Mouse (Mus musculus): Measurements from ENCODE around the gene Fibcd1. TPM values are rescaled to one million over a fixed set of nuclear protein-coding genes. Genes with fewer than 3 reads are reported as not detected.

Fibcd1 gene
- polyA plus RNA-seq, 1 experiment from 2014 or later: not detected

DNA sequence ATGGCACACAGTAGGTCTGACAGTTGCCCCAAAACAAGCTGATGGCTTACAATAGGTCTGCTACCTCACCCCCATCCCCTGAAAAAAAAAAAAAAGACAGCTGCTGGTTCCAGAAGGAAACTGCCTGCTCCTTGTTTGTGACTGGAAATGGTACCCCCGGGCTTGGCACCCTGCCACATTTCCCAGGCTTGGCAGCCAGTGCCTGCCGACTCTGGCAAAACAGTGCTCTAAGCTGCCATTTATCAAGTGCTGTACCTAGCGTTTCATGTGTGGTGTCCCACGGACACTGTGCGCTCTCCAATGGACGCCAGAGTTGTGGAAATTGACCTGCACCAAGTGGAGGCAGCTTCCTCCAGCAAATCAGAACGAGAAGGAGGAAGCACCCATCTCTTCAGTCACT, 17.9 kb downstream of the Fibcd1 start:
- ATAC-seq (replicated peaks; ENCODE audit: insufficient number of reproducible peaks, insufficient read depth, low FRiP score, low read depth): no peak
- WGBS: 36% methylated on average over 7 of the region's 7 CpGs
- Histone ChIP-seq H3K27me3 (peaks cover 29% of the 10 kb centered on the region), H3K4me1 (replicated peaks) (peaks cover 13% of the 10 kb centered on the region), H3K9me3 (replicated peaks) (no peaks in the 10 kb centered on the region), H3K36me3 (no peaks in the 10 kb centered on the region), H3K4me3 (no peak overlapping the region), H3K9ac (no peak overlapping the region), H3K27ac (no peak overlapping the region), H3K4me2 (no peak overlapping the region)

DNA sequence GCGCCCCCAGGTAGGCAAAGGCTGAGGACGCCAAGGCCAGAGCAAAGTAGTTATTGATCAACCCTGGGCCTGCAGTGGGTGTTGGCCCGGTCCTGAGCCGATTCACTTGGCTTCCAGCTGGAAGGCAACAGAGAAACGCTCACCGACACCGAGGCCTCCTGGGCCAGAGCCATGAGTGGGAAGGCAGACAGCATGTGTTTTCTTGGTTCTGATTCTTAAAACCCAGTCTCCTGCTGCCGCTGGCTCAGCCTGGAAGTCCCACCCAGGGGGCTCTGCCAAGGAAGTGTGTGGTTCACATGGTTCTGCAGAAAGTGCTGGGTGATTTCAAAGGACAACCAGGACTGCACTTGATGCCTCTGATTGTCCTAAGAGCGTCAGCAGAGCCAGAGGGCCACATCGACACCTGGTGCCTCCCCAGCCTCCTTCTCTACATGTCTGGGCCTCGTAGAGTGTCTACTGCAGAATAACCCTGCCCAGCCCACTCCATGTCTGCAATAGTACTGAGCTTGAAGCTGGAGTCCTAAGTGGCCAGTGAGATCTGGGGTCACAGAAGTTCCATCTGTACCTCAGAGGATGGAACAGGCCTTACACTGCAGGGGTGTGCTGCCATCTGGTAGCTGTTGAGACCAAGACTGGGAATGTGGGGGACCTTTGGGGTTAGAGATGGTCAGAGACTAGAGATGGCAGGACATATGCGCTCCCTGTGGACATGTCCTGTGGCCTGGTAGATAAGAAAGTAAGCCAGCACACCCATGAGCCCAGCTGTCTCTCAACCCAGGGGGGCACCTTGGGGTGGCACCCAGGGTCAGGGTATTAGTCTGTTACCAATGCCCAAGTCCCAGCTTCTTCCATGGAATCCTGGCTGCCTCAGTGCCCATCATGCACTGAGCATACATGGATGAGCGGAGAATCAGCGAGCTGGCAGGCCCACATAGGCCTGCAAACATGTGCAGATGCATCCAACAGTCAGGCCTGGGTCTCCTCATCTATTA, 19.4 kb downstream of the Fibcd1 start:
- H3K36me3 ChIP-seq: no peaks in the 10 kb centered on the region
- peaks cover 38% of the 10 kb centered on the region for H3K27me3 ChIP-seq
- H3K4me3 ChIP-seq: no peak overlapping the region
- no peaks in the 10 kb centered on the region for H3K9me3 ChIP-seq (replicated peaks)
- no peak overlapping the region for H3K9ac ChIP-seq
- no peak overlapping the region for H3K27ac ChIP-seq
- ATAC-seq (replicated peaks; ENCODE audit: insufficient number of reproducible peaks, insufficient read depth, low FRiP score, low read depth): no peak
- H3K4me1 ChIP-seq (replicated peaks): peaks cover 19% of the 10 kb centered on the region
- WGBS: 86% methylated on average over 14 of the region's 14 CpGs
- H3K4me2 ChIP-seq: no peak overlapping the region

DNA sequence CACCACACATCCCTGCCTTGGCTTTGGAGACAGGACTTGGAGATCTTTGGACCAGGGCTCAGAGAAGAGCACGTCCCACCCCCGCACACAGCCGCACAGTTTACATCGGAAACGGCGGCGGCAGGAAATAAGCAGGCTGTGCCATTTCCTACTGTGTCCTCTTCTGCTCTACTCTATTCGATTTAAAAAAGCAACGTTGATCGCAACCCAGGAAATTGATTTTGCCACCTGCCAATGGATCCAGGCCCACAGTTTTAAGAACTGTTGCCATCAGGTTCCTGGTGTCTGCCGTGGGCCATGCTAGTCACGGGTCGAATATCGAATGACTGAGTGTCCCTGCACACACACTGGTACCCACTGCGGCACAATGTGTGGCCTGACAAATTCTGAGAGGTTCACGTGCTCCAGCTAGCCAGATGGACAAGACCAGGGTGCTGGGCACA, 20.3 kb downstream of the Fibcd1 start:
- no peaks in the 10 kb centered on the region for H3K36me3 ChIP-seq

DNA sequence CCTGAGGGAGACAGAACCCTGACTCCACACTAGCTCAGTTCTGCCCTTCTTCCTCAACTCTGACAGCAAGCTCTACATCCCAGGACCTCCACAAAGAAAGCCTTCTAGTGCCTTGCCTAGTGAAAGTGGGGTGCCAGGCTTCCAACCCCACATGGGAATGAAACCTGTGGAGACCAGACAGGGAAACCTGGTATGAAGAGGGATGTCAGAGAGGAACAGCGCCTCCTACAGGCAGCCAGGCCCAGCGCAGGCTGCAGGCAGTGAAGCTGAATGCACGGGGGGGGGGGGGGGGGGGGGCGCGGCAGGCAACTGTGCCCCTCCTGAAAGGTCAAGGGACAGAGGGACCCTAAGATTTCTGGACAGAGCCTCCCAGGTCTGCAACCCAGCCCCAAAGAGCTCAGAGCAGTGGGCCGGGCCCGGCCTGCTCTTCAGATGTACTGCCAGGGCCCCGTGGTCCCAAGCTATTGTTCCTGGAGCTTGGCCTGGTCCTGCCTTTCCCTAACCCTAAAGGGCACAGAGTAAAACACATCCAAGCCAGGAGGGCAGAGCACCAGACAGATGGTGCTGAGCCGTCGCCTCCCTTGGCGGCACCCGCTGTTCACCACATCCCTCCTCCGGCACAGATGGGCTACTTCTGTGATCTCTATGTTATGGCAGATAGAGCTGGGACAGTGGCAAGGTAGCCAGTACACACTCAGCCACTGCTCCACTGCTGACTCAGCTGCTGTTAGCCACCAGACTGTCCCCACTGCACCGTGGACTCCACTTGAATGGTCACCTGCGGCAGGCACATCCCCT, 21.7 kb downstream of the Fibcd1 start:
- Histone ChIP-seq H3K27ac (no peak overlapping the region), H3K36me3 (no peaks in the 10 kb centered on the region), H3K4me2 (no peak overlapping the region), H3K9me3 (replicated peaks) (no peaks in the 10 kb centered on the region), H3K4me1 (replicated peaks) (peaks cover 19% of the 10 kb centered on the region), H3K9ac (no peak overlapping the region), H3K27me3 (peaks cover 50% of the 10 kb centered on the region), H3K4me3 (no peak overlapping the region)
- ATAC-seq (replicated peaks; ENCODE audit: insufficient number of reproducible peaks, insufficient read depth, low FRiP score, low read depth): no peak
- WGBS: 77% methylated on average over 12 of the region's 15 CpGs

More for the DNA sequence above, 20.3 kb downstream of the Fibcd1 start:
- ATAC-seq (replicated peaks; ENCODE audit: insufficient number of reproducible peaks, insufficient read depth, low FRiP score, low read depth): no peak
- Histone ChIP-seq H3K4me3 (no peak overlapping the region), H3K4me1 (replicated peaks) (peaks cover 19% of the 10 kb centered on the region), H3K9me3 (replicated peaks) (no peaks in the 10 kb centered on the region), H3K4me2 (no peak overlapping the region), H3K27ac (no peak overlapping the region), H3K9ac (no peak overlapping the region), H3K27me3 (peaks cover 46% of the 10 kb centered on the region)
- WGBS: 77% methylated on average over 16 of the region's 16 CpGs

DNA sequence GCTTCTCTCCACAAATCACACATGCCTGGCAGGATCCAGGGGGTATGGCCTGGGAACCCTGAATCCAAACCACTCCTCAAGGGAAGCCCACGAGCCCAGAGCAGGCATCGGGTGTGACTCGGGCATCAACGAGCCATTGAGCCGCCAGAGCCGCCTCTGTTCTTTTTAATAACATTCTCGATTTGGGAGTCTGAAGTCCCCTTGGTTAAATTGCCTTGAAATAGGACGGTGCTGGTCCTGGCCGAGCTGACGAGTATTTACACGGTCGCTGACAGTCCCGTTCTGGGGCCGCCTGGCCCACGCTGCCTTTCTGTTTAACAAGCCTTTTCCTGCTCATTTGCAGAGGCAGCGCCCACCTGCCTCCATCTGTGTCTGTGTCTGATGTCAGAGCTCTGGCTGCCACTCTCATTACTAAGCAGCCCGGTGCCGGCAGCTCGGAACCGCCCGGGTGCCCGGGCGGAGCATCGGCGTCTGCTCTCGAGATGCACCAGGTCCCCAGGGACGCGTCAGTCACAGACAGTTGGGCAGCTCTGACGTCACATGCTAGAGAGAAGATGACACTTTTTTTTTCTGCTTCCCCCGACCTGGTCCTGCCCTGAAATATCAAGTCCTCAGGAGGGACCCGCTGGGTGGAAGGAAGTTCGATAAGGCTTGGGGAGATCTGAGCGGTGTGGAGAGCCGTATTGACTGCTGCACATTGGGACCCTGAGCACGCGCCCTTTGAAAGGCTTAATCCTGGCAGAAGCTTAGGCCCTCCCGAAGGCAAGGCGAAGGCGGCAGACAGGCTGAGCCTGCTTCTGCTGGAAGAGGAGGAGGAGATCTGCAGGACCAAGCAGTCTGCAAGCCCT, 23.1 kb downstream of the Fibcd1 start:
- Histone ChIP-seq H3K9ac (no peak overlapping the region), H3K4me3 (peak overlapping the region; percentile 33), H3K4me2 (peak overlapping the region; percentile 58), H3K27me3 (peaks cover 50% of the 10 kb centered on the region), H3K27ac (no peak overlapping the region), H3K4me1 (replicated peaks) (peaks cover 13% of the 10 kb centered on the region), H3K36me3 (no peaks in the 10 kb centered on the region), H3K9me3 (replicated peaks) (no peaks in the 10 kb centered on the region)
- WGBS: 15% methylated on average over 39 of the region's 39 CpGs
- ATAC-seq (replicated peaks; ENCODE audit: insufficient number of reproducible peaks, insufficient read depth, low FRiP score, low read depth): no peak

DNA sequence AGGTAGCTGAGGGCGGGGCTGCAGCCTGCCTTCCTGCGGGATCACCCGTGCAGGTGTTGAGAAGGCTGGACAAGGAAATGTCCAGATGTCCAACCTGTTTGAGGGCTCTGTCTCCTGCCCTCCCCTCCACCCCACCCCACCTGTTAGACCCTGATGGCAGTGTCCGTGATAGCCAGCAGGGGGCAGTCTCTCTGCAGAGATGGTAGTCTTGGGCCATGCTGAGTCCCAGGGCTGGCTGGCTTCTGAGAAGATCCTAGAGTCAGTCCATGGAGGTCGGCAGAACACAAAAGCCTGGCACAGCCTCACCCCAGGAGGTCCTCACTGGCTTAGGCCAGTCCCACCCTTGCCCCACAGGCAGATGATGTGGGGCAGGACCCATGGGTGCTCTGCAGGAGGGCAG, 30.4 kb downstream of the Fibcd1 start:
- Histone ChIP-seq H3K9ac (no peak overlapping the region), H3K36me3 (no peaks in the 10 kb centered on the region), H3K4me1 (replicated peaks) (no peaks in the 10 kb centered on the region; the same call in 1 of the 2 replicates), H3K27ac (no peak overlapping the region), H3K4me2 (no peak overlapping the region), H3K9me3 (replicated peaks) (no peaks in the 10 kb centered on the region), H3K4me3 (no peak overlapping the region), H3K27me3 (peaks cover 35% of the 10 kb centered on the region; the same call in 1 of the 2 replicates)
- ATAC-seq (replicated peaks; ENCODE audit: insufficient number of reproducible peaks, insufficient read depth, low FRiP score, low read depth): no peak
- 24% methylated on average over 5 of the region's 5 CpGs for WGBS

DNA sequence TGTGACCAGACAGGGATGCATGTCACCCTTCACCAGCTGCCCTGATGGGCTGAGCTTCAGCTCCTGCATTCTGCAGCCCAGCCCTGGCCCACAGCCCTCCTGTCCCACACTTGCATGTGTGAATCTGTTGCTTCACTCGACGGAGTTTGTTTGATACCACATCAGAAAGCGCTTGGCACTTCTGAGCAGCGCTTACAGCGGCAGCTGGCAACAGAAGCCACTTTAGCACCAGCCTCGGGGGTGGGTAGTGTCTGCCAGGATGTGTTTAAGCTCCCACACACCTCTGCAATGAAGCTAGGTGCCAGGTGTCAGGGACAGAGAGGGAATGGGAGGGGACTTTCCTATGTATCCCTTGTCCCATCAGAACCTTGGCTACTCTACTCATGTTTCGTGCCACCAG, 31.1 kb downstream of the Fibcd1 start:
- Histone ChIP-seq H3K36me3 (no peaks in the 10 kb centered on the region), H3K9ac (no peak overlapping the region), H3K4me3 (no peak overlapping the region), H3K27me3 (0 out of 2 replicates have a peak, but pooled peaks cover 32% of the 10 kb centered on the region), H3K27ac (no peak overlapping the region), H3K9me3 (replicated peaks) (no peaks in the 10 kb centered on the region), H3K4me2 (no peak overlapping the region), H3K4me1 (replicated peaks) (peaks cover 4% of the 10 kb centered on the region; the same call in 1 of the 2 replicates)
- WGBS: 55% methylated on average over 7 of the region's 7 CpGs
- no peak for ATAC-seq (replicated peaks; ENCODE audit: insufficient number of reproducible peaks, insufficient read depth, low FRiP score, low read depth)

DNA sequence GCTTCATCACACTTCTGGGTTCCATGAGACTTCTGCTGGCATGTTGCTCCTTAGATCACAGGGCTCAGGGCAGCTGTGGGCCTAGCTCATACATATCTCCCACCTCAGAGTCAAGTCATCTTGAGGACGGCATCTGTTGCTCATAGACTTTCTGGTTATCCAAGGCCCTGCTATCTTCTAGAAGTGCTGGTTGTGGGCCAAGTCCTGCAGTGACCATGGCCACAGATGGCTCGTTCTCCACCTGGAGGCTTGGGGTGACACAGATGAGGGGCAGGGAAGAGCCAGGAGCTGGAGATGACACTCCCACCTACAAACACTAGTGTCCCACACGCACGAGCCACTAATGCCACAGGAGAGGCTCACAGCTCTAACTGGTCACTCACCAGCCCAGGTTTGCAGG, 32.2 kb downstream of the Fibcd1 start:
- Histone ChIP-seq H3K27me3 (0 out of 2 replicates have a peak, but pooled peaks cover 32% of the 10 kb centered on the region), H3K4me2 (no peak overlapping the region), H3K27ac (no peak overlapping the region), H3K9ac (no peak overlapping the region), H3K4me3 (no peak overlapping the region), H3K9me3 (replicated peaks) (no peaks in the 10 kb centered on the region), H3K4me1 (replicated peaks) (peaks cover 4% of the 10 kb centered on the region; the same call in 1 of the 2 replicates), H3K36me3 (no peaks in the 10 kb centered on the region)
- no peak for ATAC-seq (replicated peaks; ENCODE audit: insufficient number of reproducible peaks, insufficient read depth, low FRiP score, low read depth)
- 81% methylated on average over 4 of the region's 4 CpGs for WGBS

DNA sequence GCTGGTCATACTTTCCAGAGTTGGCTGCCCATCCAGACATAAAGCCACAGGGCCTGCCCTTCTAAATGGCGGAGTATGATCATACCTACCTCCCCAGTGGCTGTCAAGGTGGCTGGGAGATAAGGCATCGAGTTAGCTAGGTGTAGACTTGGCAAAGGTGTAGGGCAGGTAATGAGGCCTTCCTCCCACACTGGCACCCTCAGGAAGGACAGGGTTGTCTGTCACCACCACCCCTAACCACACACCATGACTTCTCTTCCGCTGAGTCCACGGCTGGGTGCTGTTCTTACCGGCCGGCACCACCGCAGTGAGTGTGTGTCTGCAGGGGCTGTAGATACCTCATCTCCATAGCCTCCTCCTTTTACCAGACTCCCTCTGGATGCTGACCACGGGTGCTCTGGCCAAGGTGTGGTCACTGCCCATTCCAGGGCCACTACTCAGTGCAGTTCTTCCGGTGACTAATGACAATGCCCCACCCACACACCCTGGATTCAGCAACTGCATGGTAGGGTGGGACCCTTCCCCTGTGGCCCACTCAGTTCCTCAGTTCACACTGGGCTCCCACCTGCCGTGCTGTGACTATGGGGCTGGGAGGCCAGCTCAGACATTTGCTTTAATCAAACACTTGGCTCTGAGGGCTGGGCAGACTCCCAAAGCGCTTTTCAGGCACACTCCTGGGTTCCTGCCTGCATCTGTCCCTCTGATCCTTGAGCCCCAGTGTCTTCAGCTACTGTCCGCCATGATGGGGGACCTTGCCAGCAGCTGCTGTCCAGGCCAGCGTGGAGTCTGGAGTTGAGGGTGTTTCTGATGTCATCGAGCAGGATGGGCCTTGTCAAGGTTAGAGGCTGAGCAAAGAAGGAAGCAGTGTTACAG, 34.5 kb downstream of the Fibcd1 start:
- Histone ChIP-seq H3K27me3 (0 out of 2 replicates have a peak, but pooled peaks cover 28% of the 10 kb centered on the region), H3K4me1 (replicated peaks) (peaks cover 8% of the 10 kb centered on the region)
- WGBS: 69% methylated on average over 14 of the region's 14 CpGs

DNA sequence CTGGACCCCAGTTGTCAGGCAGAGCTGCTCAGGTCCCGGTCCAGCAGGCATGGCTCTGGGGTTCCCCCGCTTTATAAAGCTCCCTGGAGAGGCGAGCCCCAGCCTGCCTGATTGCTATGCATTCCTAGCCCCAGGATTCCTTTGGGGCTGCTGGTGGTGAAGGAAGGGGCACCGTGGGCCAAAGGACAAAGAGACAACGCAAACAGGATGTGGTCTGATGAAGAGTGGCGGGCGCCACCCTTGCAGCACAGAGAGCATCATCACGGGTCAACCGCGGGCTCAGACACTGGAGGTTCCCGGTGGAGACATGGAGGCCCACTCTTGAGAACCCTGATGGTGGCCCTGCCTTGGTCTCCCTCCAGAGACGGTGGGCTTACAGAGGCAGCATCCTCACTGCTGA, 35.4 kb downstream of the Fibcd1 start, which contains the start of gene Qrfp:
Qrfp (minus strand) TSS at position 137 of the 400 bp plus-strand sequence.
- ATAC-seq (replicated peaks; ENCODE audit: insufficient number of reproducible peaks, insufficient read depth, low FRiP score, low read depth): no peak
- no peaks in the 10 kb centered on the region for H3K9me3 ChIP-seq (replicated peaks)
- no peak within 1 kb of the TSS for H3K4me2 ChIP-seq
- H3K4me1 ChIP-seq (replicated peaks): peaks cover 15% of the 10 kb centered on the region
- H3K9ac ChIP-seq: no peak within 1 kb of the TSS
- H3K36me3 ChIP-seq: no peaks in the 10 kb centered on the region
- 47% methylated on average over 12 of the region's 12 CpGs for WGBS
- 0 out of 2 replicates have a peak, but pooled peaks cover 20% of the 10 kb centered on the region for H3K27me3 ChIP-seq
- H3K4me3 ChIP-seq: no peak within 1 kb of the TSS
- no peak within 1 kb of the TSS for H3K27ac ChIP-seq

More for the DNA sequence above, 34.5 kb downstream of the Fibcd1 start:
- Histone ChIP-seq H3K27ac (no peak overlapping the region), H3K4me3 (no peak overlapping the region), H3K36me3 (no peaks in the 10 kb centered on the region), H3K4me2 (no peak overlapping the region), H3K9ac (no peak overlapping the region), H3K9me3 (replicated peaks) (no peaks in the 10 kb centered on the region)
- ATAC-seq (replicated peaks; ENCODE audit: insufficient number of reproducible peaks, insufficient read depth, low FRiP score, low read depth): no peak
